Mouse (Mus musculus): Measurements from ENCODE around the gene Gfy. TPM values are rescaled to one million over a fixed set of nuclear protein-coding genes. Genes with fewer than 3 reads are reported as not detected.

Gfy gene
- total RNA-seq, 2 experiments from 2014 or later = 0.17 to 0.50 TPM

DNA sequence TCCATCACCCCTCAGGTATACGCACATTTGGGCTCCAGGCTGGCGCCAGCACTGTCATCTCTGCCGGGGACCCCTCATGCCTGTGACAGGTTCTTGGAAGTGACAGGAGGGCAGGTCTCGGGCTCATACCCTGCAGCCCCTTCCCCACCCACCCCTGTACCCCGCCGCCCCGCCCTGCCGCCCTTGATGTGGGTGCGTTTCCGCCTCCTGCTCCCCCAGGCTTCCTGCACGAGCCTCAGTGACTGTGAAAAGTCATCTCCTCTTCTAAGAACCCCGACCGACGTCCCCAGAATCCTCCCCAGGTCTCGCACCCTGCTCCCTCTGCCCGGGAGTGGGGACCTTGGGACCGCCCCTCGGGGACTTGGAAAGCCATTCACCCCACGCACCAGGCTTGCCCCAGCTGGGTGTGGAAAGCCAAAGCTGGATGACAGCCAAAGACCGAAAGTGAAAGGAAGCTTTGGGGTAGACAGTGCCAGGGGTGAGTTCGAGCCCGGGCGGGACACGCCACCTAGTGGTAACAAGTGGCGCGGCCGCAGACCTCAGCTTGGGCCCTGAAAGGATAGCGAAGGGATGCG, 43.3 kb downstream of the Gfy start, which contains the start of the genes Gm45713 and Flt3l:
TSS of gene Gm45713 (minus strand) at position 239 of the 575 bp plus-strand sequence.
TSS of gene Flt3l (minus strand) at position 440 of the 575 bp plus-strand sequence.
- intact Hi-C loops (cut with DNase I) = loop anchor here (2.0 kb wide), 1 partner anchor 57 kb away; no protein-coding TSS in a partner anchor
- DNase-seq (ENCODE audit: low spot score in 2 of 2) = peak; percentile 80 to 86

DNA sequence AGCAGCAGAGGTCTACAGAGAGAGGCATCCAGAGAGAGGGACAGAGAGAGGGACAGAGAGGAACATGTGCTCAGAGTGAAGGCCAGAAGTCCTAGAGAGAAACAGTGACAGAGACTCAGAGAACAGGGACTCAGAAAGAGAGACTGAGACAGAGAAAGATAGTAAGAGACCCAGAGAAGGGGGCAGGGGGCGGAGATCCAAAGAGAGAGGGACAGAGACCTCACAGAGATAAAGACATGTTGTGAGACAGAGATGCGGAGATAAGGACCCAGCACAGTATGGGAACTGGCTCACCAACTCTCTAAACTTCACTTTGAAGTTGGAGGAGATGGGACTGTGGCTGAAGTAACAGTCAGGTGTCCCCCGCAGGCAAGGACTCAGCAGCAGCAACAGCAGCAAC, 44.0 kb downstream of the Gfy start:
- intact Hi-C loops (cut with DNase I) = no loop called here
- no peak for DNase-seq (ENCODE audit: low spot score in 2 of 2)

DNA sequence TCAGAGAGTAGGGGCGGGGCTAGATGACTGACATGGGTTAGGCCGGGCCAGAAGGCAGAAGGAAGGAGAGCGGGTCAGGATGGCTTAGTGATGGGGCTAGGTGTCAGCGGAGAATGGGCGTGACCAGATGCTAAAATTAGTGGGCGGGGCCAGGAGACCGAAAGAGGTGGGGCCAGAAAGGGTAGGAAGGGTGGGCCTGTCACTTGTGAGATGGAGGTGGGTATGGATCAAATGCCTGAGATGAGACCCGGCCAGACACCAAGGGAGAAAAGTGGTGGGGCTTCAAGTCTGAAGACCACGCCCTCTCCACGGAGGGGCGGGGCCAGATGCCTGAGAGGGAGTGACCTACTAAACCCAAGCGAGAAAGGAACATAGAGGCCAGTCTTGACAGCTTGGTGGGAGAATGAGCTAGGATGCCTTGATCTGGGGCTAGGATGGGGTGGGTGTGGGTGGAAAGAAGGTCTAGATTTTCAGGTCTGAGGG, 44.8 kb downstream of the Gfy start:
- intact Hi-C loops (cut with DNase I) = no loop called here

DNA sequence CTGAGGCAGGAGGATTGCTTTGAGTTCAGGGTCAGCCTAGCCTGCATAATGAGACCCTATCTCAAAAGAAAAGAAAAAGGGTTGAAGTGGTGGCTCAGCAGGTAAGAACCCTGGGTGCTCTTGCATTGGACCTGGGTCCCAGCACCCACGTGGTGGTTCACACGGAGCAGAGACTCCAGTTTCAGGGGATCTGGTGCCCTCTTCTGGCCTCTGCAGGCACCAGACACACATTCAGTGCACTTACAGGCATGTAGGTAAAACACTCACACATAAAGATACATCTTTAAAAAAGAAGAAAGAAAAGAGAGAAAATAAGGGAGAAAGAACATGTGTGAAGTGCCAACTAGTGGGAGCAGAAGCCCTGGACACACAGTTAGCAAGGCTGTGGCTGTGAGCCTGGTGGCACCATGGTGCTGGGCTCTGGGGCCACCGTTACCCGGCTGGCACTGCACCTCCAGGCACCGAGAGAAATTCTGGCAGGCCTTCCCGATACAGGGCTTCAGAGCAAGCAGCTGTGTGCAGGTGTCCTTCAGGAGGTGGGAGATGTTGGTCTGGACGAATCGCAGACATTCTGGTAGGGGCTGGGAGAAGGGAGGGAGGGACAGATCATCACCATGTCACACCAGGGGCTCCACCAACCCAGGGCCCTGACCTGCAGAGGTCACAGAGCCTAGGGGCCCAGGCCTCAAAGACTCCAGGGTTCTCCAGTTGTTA, 45.8 kb downstream of the Gfy start:
- intact Hi-C loops (cut with DNase I) = no loop called here
- no peak for DNase-seq (ENCODE audit: low spot score in 2 of 2)

More for the DNA sequence above, 44.8 kb downstream of the Gfy start:
- no peak for DNase-seq (ENCODE audit: low spot score in 2 of 2)

DNA sequence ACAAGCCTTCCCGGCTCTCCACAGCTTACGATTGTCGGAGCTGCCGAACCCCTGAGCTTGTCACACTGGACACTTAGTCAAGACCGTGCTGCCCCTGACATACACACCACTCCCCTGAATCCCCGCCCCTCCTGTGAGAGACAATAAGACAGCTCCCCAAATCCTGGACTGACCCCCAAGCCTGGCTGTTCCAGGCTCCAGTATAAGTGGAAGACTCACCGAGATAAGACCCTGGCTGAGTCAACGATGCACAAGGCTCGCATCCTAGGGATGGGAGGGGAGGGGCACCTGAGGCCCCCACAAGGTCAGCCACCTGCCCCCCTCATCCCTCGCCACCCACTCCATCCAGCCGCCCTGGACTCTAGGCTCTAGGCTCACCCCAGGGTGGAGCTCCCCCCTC, 47.5 kb downstream of the Gfy start:
- no peak for DNase-seq (ENCODE audit: low spot score in 2 of 2)
- intact Hi-C loops (cut with DNase I) = no loop called here

DNA sequence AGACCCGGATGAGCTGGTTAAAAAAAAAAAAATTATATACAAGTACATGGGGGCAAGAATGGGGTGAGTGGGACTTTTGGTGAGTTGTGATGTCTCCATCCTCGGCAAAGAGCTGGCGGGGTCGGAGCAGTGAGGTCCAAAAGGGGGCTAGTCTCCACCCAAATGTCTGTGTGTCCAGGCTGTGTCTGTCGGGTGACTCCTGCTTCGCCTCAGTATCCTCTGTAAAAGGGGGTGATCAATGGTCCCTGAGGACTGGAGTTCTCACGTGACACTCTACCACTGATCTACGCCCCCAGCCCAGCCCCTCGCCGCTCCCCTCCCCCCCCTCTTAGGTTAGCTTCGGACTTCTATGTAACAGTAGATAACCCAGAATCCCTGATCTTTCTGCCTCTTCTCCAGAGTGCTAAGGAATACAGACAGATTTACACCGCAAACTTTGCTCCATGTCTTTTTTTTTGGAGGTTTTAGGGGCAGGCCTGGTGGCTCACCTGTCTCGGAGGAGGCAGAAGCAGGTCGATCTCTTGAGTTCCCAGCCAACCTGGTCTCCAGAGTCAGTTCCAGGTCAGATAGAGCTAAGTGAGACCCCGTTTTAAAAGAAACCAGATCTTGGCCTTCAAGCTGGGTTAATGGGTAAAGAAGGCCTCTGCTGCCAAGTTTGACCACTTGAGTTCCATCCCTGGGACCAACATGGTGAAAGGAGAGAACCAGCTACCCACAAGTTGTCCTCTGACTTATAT, 49.4 kb downstream of the Gfy start:
- no peak for DNase-seq (ENCODE audit: low spot score in 2 of 2)
- intact Hi-C loops (cut with DNase I) = no loop called here

DNA sequence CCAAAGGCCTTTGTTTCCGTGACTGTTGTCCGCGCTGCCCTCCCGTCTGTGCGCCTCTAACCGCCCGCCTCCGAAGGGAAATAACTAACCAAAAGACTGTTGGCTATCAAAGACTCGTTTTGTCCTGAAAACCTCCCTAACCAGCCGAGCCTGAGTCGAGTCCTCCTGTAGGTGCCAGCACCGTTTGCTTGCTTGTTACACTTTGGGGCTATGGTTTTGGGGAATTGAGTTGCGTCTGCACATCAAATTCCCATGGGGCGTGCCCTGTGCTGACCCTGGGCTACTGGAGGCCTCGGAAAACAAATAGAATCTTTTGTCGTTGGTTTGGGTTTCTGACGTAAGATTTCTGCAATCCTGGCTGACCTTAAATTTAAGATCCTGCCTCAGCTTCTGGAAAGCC, 50.1 kb downstream of the Gfy start:
- no peak for DNase-seq (ENCODE audit: low spot score in 2 of 2)
- intact Hi-C loops (cut with DNase I) = no loop called here

DNA sequence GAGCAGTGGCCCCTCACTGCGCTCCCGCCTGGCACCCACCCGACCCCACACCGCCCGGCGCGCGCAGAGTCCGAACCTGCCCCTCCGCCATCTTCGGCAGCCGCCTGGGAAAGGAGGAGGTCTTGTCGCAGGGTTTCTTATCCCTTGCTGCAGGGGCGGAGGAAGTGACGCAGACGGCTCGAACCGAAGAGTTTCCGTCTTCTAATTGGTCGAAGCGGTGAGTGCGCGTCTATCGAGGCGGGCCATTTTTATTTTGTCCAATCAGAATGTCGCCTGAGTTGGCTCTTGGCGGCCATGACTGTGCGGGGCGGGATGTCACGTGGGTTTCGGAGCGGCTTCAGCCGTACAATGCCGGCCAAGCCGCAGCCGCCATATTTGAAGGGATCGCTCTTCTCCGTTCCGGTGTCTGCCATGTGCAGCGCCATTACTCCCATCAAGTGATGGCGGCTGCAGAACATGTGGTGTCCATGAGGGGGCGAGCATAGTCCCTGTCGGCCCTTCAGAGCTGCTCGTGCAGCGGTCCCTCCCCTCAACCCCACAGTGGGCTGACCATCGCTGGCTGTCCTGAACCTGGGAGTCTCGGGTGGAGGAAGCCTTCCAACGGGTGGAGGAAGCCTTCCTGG, 50.6 kb downstream of the Gfy start, which contains the start of gene Rpl13a:
TSS of gene Rpl13a (minus strand) at position 138 of the 623 bp plus-strand sequence.
- peak; percentile 99 for DNase-seq (ENCODE audit: low spot score in 2 of 2)
- intact Hi-C loops (cut with DNase I) = loop anchor here (1.0 kb wide), 1 partner anchor 26 kb away; the partner anchor contains the start of genes Aldh16a1 and Pih1d1

DNA sequence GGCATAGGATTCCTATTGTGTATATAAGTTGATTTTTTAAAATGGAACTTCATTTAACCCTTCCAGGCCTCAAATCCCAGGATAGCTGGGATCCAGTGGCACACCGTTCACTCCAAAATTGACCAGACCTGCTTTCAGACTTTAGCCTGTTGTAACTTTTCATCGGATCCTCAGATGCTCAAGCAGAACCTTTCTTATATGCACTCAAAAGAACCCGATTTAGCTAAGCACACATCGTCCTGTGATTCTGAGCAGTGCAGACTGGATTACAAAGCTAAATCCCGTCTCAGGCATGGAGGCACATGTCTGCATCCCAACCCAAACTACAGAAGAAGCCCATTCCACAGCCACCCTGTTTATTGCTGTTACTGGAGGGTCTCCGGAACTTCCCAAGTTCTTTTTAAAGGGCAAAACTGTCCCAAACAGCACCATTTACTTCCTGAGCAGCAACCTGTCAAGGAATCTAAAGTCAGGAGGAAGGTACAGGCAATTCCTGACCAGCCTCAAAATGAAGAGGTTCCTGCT, 51.6 kb downstream of the Gfy start:
- intact Hi-C loops (cut with DNase I) = loop anchor here (1.0 kb wide), 1 partner anchor 27 kb away; the partner anchor contains the start of genes Aldh16a1 and Pih1d1
- no peak for DNase-seq (ENCODE audit: low spot score in 2 of 2)

DNA sequence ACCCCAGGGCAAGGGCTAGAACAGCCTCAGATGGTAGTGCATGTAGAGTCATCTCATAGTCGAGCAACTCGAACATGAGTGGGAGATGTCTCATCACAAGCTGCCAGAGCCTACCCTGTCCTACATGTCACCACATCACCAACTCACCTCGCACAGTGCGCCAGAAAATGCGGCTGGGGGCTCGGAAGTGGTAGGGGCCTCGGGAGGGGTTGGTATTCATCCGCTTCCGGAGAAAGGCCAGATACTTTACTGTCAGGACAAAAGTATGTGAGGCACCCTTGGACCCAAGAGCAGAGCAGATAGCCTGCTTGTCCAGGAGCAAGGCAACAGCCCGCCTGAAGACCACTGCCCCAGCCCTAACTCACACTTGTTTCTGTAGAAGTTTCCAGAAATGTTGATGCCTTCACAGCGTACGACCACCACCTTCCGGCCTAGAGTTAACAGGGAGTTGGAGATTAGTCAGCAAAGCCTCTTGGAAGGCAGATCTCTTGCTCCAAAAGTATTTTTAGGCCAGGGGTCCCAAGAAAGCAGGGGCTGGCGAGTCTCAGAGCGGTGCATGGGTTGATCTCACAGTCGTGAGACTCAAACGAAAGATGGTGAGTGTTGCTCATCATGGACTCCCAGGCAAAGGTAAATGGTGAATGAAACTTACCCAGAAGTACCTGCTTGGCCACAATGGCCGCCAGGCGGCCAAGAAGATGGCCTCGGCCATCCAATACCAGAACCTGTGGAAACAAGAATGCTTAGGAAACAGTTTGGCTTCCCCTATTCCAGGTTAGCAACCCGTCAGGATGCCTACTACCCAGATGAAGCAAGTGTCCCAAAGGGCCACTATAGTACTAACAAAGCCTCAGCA, 52.3 kb downstream of the Gfy start:
- DNase-seq (ENCODE audit: low spot score in 2 of 2) = no peak
- intact Hi-C loops (cut with DNase I) = no loop called here

Small RNAs within 50 kb of the gene (microRNA-seq; reads per million reads assigned to microRNA genes)
- gene Mir5121 (5.8 reads per million, percentile 20 among the genes with 10 or more reads in this experiment), gene Mir7055 (3.6 reads per million, percentile 9 among the genes with 10 or more reads in this experiment)

Other genes with a start within 250 kb of the Gfy start
- 1 to 10 TPM; 1.4 to 3.4 TPM for gene Tsks, start 236.4 kb downstream of the Gfy start, total RNA-seq (2021)
- 10 to 100 TPM; 85.4 to 97.7 TPM for gene Cpt1c, start 204.7 kb downstream of the Gfy start, total RNA-seq (2021)
- gene Prmt1, start 193.0 kb downstream of the Gfy start, total RNA-seq (2021) = 100 to 1,000 TPM; 143 to 145 TPM
- 10 to 100 TPM; 29.2 to 38.7 TPM for gene Irf3, start 181.9 kb downstream of the Gfy start, total RNA-seq (2021)
- gene Bcl2l12, start 180.9 kb downstream of the Gfy start, total RNA-seq (2021) = 1 to 10 TPM; 1.8 to 2.6 TPM
- gene Scaf1, start 163.2 kb downstream of the Gfy start, total RNA-seq (2021) = 100 to 1,000 TPM; 174 to 177 TPM
- 10 to 100 TPM; 12.9 to 13.9 TPM for gene Rras, start 161.6 kb downstream of the Gfy start, total RNA-seq (2021)
- 10 to 100 TPM; 64.9 to 75.3 TPM for gene Prr12, start 126.7 kb downstream of the Gfy start, total RNA-seq (2021)
- gene Nosip, start 117.1 kb downstream of the Gfy start, total RNA-seq (2021) = 10 to 100 TPM; 59.7 to 63.7 TPM
- 1 to 10 TPM; 5.4 to 7.4 TPM for gene Prrg2, start 116.9 kb downstream of the Gfy start, total RNA-seq (2021)
- gene Rcn3, start 87.3 kb downstream of the Gfy start, total RNA-seq (2021) = 1 to 10 TPM; 3.8 to 4.9 TPM
- 10 to 100 TPM; 22.3 to 22.7 TPM for gene Fcgrt, start 75.7 kb downstream of the Gfy start, total RNA-seq (2021)
- gene Rps11, start 55.1 kb downstream of the Gfy start, total RNA-seq (2021) = 100 to 1,000 TPM; 405 to 466 TPM
- 100 to 1,000 TPM; 614 to 796 TPM for gene Rpl13a, start 50.8 kb downstream of the Gfy start, total RNA-seq (2021)
- not detected for gene Gm45713, start 43.3 kb downstream of the Gfy start, total RNA-seq (2021)
- gene Flt3l, start 43.1 kb downstream of the Gfy start, total RNA-seq (2021) = 1 to 10 TPM; 3.7 to 6.1 TPM
- 10 to 100 TPM; 44.8 to 53.6 TPM for gene Pih1d1, start 25.3 kb downstream of the Gfy start, total RNA-seq (2021)
- 10 to 100 TPM; 12.2 to 21.5 TPM for gene Aldh16a1, start 25.0 kb downstream of the Gfy start, total RNA-seq (2021)
- gene Slc17a7, start 15.6 kb downstream of the Gfy start, total RNA-seq (2021) = 1,000 to 10,000 TPM; 1,276 to 1,585 TPM
- gene Pth2, start 1.4 kb upstream of the Gfy start, total RNA-seq (2021) = not detected
- gene Ccdc155, start 25.3 kb upstream of the Gfy start, total RNA-seq (2021) = 1 to 10 TPM; 5.1 to 5.2 TPM
- 10 to 100 TPM; 25.9 to 29.9 TPM for gene Dkkl1, start 32.6 kb upstream of the Gfy start, total RNA-seq (2021)
- gene Tead2, start 36.2 kb upstream of the Gfy start, total RNA-seq (2021) = 1 to 10 TPM; 3.9 to 5.6 TPM
- 1 to 10 TPM; 5.0 to 5.9 TPM for gene Cd37, start 59.5 kb upstream of the Gfy start, total RNA-seq (2021)
- gene Slc6a16, start 61.5 kb upstream of the Gfy start, total RNA-seq (2021) = 1 to 10 TPM; 1.2 to 1.6 TPM
- gene Slc6a21, start 97.9 kb upstream of the Gfy start, total RNA-seq (2021) = not detected
- 10 to 100 TPM; 18.0 to 20.9 TPM for gene Trpm4, start 154.2 kb upstream of the Gfy start, total RNA-seq (2021)
- gene Hrc, start 155.7 kb upstream of the Gfy start, total RNA-seq (2021) = under 1 TPM; 0.27 to 0.52 TPM
- gene Ppfia3, start 187.4 kb upstream of the Gfy start, total RNA-seq (2021) = 100 to 1,000 TPM; 154 to 168 TPM
- 100 to 1,000 TPM; 164 to 189 TPM for gene Lin7b, start 191.0 kb upstream of the Gfy start, total RNA-seq (2021)
- gene Snrnp70, start 216.2 kb upstream of the Gfy start, total RNA-seq (2021) = 100 to 1,000 TPM; 273 to 486 TPM
- not detected for gene Kcna7, start 226.1 kb upstream of the Gfy start, total RNA-seq (2021)
- gene Ntf5, start 234.1 kb upstream of the Gfy start, total RNA-seq (2021) = not detected
- gene Lhb, start 241.3 kb upstream of the Gfy start, total RNA-seq (2021) = not detected